Mouse (Mus musculus) heart, adult 8-10 months (tissue): Measurements from ENCODE around the gene Emc6. TPM values are rescaled to one million over a fixed set of nuclear protein-coding genes. Genes with fewer than 3 reads are reported as not detected.

Experiments used
- DNase-seq: peaks from one replicate; pipeline ENCODE4 v3.0.0; 2022; ENCODE audit warnings: low spot score
- total RNA-seq, 4 experiments: library from RNA; stranded (reverse); gene quantifications; 2 replicates each; pipeline ENCODE4 v1.2.4; 2022

Gene Emc6
- total RNA-seq, 4 experiments from 2014 or later, result 80.9 to 93.8 (median 89.9) TPM

DNA sequence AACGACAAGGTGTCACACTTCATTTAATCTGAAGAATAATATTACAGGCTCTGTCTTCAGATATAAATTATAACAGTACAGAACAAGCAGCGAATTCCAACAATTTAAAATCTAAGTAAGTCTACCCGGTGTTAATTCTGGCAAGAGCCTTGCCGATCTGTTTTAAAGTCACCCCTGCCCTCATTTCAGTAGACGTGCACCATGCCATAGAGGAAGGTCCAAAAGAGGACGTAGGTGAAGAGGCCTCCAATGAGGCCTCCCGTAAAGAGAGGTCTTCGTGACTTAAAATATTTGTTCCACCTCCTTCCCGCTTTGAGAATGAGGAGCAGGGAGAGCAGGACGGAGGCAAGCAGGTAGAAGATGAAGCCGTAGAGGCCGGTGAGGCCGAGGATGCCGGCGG is 651 bp downstream of the Emc6 start:
- no peak for DNase-seq

DNA sequence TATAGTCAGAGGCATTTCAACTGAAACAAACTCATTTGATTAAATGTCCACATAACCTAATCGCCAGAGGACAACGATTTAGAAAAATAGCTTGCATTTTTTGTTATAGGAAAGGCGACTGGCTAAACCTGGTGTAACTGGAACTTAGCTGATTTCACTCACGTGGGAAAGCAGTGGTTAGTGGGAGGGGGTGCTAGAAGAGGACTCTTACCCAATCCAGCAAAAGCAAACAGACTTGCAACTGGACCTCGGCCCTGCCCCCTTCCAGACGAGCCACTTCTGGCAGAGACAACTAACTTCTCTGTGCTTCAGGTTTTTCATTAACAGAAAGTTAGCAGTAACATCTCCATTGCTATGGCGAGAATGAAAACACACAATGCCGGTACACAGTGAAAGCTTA is 1.2 kb downstream of the Emc6 start:
- no peak for DNase-seq

DNA sequence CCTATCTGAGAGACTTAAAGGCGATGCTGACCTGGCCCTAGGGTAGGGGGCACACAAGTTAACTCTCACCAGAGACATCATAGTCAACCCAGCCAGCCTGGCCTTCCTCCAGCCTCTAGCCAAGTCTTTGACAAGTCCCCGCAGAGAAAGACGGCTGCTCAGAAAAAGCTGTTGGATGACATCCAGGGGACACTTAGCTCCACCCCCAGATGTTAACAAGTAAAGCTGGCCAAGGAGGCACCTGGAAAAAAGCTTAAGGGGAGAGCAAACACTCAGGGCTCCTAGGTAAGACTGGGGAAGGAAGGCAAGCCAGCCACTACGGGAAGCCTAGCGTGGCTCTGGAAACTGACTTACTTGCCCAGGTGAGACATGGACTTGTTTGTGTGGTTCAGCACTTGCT is 4.7 kb downstream of the Emc6 start:
- DNase-seq, result peak; percentile 84

DNA sequence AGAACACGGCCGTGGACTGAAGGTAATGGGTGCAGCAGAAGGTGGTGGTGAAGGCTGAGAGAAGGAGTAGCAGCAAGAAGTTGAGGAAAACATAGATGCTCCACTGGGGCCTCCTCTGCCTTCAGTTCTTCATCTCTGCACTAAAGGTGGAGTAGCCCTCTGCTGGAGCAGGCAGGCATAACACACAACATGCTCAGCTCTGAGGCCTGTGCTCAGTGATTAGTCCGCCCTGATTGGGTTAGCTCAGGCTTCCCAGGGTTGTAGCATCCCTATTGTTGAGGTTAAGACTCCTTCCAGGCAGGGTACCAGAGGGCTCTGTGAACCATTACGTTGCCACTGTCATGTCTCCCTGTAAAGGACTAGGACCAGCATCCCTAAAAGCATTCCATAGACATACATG is 7.6 kb downstream of the Emc6 start:
- DNase-seq, result peak; percentile 42

DNA sequence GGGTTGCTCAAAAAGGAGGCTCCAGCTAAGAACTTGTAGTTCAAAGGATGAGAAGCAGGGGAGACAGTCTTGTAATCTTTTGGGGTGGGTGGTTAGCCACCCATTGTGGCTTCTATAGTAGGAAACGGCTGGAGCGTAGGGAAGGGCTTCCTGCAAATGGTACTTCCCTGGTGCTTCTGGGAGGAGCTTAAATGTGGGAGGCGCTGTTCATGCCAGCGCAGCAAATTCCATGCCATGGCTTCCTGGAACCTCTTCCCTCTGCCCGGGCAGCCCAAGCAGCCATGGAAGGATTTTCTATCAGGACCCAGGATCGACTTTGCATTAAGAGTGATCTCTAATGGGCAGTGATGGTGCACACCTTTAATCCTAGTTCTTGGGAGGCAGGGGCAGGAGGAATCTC is 8.3 kb downstream of the Emc6 start:
- DNase-seq, result no peak

DNA sequence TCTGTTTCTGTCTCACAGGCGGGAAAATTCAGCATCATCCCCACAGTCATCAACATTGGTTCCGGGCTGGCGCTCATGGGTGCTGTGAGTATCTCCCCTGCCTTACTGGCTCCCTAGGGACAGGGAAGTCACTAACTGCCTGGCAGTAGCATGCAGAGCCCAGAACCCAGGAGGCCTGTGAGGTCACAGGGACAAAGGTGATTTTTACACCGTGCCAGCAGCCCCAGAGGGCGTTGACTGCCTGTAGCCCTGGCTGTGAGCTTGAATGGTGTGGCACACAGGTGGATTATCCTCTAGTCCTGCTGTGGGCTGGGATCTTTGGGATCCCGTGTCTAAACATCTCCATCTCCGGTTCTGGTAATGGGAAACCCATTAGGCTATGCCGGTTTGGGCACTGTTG is 8.8 kb downstream of the Emc6 start:
- no peak for DNase-seq

DNA sequence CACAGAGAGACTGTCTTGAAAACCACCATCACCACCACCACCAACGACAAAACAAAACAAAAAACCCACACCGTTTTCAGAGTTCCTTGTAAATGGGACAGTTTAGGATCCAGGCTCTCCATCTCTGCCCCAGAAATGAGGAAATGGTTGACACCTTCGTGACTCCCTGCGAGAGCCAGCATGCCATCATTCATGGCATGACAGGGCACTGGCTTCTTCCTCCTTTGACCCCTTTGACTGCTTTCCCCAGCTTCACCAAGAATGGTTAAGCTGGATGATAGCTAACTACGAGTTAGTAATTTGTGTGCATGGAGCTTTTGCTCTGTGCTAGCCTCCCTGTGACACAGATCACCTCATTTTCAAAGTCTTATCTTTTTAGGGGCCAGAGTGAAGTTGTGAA is 14.6 kb downstream of the Emc6 start:
- no peak for DNase-seq

DNA sequence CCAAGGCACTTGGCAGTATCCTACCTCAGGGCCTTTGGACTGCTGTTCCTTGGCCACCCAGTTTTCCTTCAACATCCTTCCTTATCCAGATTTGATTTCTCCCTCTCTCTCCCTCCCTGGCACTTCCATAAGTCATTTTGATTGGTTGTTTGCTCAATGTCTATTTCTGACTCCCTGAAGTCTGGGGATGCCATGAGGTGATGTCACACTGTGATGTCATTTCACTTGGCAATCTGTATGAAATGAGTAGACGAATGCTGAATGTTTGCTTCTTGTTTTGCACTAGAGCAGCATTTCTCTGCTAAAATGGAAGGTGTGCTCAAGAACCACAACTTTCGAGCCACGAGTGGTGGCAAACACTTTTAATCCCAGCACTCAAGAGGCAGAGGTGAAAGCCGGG is 15.2 kb downstream of the Emc6 start:
- no peak for DNase-seq

DNA sequence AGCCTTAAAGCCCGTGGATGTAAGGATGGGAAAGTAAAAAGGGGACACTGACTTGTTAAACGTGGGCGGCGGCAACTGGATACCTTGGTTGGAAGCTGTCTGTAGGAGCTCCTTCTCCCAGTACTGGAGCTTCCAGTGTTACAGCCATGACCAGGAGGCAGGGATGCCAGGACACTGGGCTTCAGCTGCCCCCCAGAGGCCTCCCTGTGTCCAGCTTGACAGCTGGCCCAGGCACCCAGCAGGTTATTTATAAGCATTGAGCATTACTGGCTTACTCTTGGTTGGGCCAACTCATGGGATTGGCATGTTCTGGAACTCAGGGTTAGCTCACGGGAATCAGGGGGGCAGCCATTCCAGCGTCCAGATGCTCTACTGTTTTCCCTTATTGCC is 16.0 kb downstream of the Emc6 start:
- DNase-seq, result peak; percentile 67

DNA sequence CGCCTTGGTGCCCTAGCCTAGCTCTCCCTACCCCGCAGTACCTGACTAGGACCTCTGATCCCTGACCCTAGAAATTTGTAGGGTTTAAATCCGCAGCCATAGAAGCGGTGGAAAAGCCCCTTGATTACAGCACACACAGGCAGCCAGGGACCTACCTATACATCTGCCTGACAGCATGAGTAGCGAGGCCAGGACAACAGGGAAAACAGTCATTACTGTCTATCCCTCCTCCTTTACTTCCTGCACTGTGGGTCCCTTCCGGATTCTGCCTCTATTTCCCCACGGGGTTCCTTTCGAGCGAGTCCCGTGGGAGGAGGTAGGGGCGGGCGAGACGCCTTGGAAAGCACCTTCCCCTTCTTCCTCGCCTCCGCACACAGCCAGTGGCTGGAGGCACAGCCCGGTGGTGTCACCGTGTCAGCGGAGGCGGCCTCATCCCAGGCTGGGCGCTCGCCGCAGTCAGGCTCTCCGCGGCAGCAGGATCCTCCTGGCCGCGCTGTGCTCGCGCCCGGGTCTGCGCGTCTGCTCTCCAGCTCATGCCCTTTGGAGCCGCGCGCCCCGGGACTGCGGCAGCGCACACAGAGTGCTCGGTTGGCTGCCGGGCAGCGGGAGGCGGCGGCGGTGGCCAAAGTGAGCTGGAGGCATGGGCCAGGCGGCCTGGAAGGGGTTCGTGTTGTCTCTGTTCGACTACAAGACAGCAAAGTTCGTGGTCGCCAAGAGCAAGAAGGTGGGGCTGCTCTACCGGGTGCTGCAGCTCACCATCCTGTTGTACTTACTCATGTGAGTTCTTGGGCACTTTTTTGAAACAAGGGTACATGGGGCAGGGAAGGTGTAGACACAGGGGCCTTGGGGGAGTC is 16.7 kb downstream of the Emc6 start, which contains the start of gene P2rx5:
P2rx5 (plus strand) TSS at position 465 of the 854 bp plus-strand sequence.
- DNase-seq, result no peak

DNA sequence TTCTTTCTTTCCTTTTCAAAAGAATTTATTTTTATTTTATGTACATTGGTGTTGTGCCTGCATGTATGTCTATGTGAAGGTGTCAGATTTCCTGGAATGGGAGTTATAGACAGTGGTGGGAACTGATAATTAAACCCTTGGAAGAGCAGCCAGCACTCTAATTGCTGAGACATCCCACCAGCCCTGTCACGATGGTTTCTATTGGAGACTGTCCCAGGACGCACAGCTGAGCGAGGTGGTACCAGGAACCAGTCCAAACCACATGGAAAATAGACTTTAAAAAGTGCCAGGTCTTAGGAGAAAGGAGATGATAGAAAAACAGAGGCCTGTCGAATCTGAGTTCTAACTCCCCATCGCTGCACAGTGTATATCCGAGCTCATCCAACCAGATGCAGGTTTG is 21.8 kb downstream of the Emc6 start:
- no peak for DNase-seq

- DNase-seq, result no peak
Observed at GRCm38 (mm10) chr11:73148209-73148608, 28.6 kb downstream of the Emc6 start.

DNA sequence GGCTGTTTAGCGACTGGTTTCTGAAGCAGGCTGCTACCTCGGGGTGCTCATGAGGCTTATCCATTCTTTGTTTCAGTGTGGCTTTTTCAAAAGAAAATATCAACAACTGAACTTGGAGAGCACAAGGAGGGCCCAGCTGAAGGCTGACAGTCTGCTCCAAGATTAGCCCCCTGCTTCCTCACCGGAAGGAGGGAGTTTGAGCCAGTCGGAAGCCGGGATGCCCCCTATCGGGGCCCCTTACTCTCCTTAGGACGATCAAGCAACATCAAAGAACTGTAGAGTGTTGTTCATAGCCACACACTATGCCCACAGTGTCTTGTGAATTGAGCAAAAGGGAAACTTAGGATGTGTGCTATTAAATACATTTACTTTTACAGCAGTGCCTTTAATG is 29.9 kb downstream of the Emc6 start:
- DNase-seq, result no peak

GRCm38 (mm10) chr11:73146026-73146974 is 30.5 kb downstream of the Emc6 start:
- DNase-seq, result no peak

DNA sequence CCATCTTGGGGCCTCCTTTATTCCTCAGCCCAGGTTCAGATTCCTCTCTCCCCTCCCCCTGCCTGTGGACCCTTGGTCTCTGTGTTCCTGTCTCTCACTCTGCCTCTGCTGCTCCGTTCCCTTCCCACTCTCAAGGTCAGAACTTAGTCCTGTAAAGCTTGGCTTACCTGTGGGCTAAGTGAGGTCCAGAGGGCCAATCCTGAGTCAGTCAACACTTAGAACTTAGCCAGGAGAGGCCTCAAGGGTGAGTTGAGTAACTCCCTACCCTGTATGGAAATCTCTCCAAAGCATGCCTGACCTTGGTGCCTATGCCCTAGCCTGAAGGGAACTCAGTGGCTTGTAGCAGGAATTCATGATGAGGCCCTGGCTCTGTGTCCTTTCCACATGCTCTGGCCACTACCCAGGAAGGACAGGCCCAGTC is 32.6 kb downstream of the Emc6 start:
- DNase-seq, result no peak

- DNase-seq, result peak; percentile 87
Observed at GRCm38 (mm10) chr11:73137591-73138501, 39.0 kb downstream of the Emc6 start, which contains the start of gene Haspin. TSS of gene Haspin (minus strand) at chr11:73138294.

GRCm38 (mm10) chr11:73137116-73137515 is 39.7 kb downstream of the Emc6 start:
- DNase-seq, result no peak

- DNase-seq, result no peak
Observed at GRCm38 (mm10) chr11:73136587-73136986, 40.2 kb downstream of the Emc6 start.

DNA sequence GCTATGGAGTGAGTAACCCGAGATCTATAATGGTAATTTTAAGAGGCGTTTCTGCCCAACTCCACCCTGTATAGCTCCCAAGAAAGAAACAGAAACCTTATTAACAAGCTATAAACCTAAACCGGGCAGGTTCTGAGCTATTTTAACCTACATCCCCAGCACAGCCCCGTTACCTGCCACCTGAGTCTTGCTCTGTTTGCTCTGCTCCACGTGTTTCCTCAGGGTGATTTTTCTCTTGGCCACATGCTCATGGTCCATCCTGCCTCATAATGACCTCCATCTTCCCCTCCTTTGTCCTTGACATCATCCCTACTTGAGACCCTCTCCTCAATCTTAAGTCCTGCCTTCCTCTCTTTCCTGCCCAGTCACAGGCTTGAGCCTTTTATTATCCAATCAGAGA is 42.6 kb downstream of the Emc6 start:
- DNase-seq, result no peak

DNA sequence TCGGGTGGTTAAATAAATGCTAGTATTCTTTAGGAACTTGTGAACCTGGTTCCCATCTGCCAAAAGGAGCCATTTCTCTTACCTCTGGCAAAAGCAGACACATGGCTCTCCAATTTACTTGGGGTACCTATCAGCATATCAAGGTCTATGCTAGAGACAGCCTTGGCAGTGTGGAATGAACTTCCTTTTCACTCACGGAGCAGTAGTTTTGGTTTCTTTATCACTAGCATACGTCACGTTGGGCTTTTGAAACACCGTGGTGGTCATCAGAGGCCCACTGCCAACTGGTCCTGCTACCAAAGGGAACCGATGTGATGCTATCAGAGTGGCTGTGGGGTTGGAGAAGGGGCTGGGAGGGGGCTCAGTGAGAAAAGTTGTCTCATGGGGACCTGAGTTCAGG is 43.8 kb downstream of the Emc6 start:
- DNase-seq, result no peak

- DNase-seq, result no peak
Observed at GRCm38 (mm10) chr11:73131020-73131419, 45.8 kb downstream of the Emc6 start.
